Mouse (Mus musculus): ENCODE results near the gene Paqr5. TPM values are rescaled to one million over a fixed set of nuclear protein-coding genes. Genes with fewer than 3 reads are reported as not detected.

The Paqr5 gene
- polyA plus RNA-seq, 1 experiment from 2014 or later = 2.1 TPM

Other genes starting within 250 kb of the Paqr5 start
- 1,317 and 1,413 TPM in 2 replicates for gene Rplp1, start 112.3 kb downstream of the Paqr5 start, polyA plus RNA-seq (2015; fragmentation: Nextera tagmentation; extraction: Ambion mirVana)
- gene Kif23, start 80.1 kb downstream of the Paqr5 start, polyA plus RNA-seq (2015; fragmentation: Nextera tagmentation; extraction: Ambion mirVana) = 112 and 116 TPM in 2 replicates
- gene Glce, start 95.8 kb upstream of the Paqr5 start, polyA plus RNA-seq (2015; fragmentation: Nextera tagmentation; extraction: Ambion mirVana) = 27.6 and 32.4 TPM in 2 replicates

Measured in limb, embryonic 13.5 days (tissue).